Mouse (Mus musculus): ENCODE data around the gene Chpf.
A peak's percentile ranks its signal among the peaks of the same experiment; 100 is the strongest.

Chpf gene

GRCm38 (mm10) chr1:75499441-75499840, 20.3 kb upstream of the Chpf start:
- DNase-seq (ENCODE audit: low read depth, low spot score): no peak

- no peak for DNase-seq (ENCODE audit: low read depth, low spot score)
These were observed 19.8 kb upstream of the Chpf start for GRCm38 (mm10) chr1:75498897-75499296.

GRCm38 (mm10) chr1:75494878-75495548, 15.9 kb upstream of the Chpf start:
- no peak for DNase-seq (ENCODE audit: low read depth, low spot score)

GRCm38 (mm10) chr1:75492579-75493170, 13.6 kb upstream of the Chpf start:
- no peak for DNase-seq (ENCODE audit: low read depth, low spot score)

- no peak for DNase-seq (ENCODE audit: low read depth, low spot score)
These were observed 11.9 kb upstream of the Chpf start for GRCm38 (mm10) chr1:75490785-75491551.

GRCm38 (mm10) chr1:75487405-75488161, 8.5 kb upstream of the Chpf start:
- no peak for DNase-seq (ENCODE audit: low read depth, low spot score)

GRCm38 (mm10) chr1:75487040-75487404, 7.9 kb upstream of the Chpf start:
- DNase-seq (ENCODE audit: low read depth, low spot score): no peak

- DNase-seq (ENCODE audit: low read depth, low spot score): no peak
These were observed 7.5 kb upstream of the Chpf start for GRCm38 (mm10) chr1:75486561-75486960.

- DNase-seq (ENCODE audit: low read depth, low spot score): no peak
These were observed 1.6 kb upstream of the Chpf start for GRCm38 (mm10) chr1:75480735-75481134.

- DNase-seq (ENCODE audit: low read depth, low spot score): no peak
These were observed 929 bp upstream of the Chpf start for GRCm38 (mm10) chr1:75480036-75480435.

GRCm38 (mm10) chr1:75479635-75479989, 505 bp upstream of the Chpf start:
- no peak for DNase-seq (ENCODE audit: low read depth, low spot score)

- no peak for DNase-seq (ENCODE audit: low read depth, low spot score)
These were observed 610 bp downstream of the Chpf start for GRCm38 (mm10) chr1:75478497-75478896.

GRCm38 (mm10) chr1:75477966-75478290, 1.2 kb downstream of the Chpf start:
- DNase-seq (ENCODE audit: low read depth, low spot score): no peak

GRCm38 (mm10) chr1:75477264-75477965, 1.7 kb downstream of the Chpf start:
- peak; percentile 63 for DNase-seq (ENCODE audit: low read depth, low spot score)

- DNase-seq (ENCODE audit: low read depth, low spot score): no peak
These were observed 2.7 kb downstream of the Chpf start for GRCm38 (mm10) chr1:75476441-75476840.

- DNase-seq (ENCODE audit: low read depth, low spot score): no peak
These were observed 9.8 kb downstream of the Chpf start for GRCm38 (mm10) chr1:75469287-75469825.

- peak; percentile 75 for DNase-seq (ENCODE audit: low read depth, low spot score)
These were observed 11.7 kb downstream of the Chpf start for GRCm38 (mm10) chr1:75467215-75467927.

- peak; percentile 63 for DNase-seq (ENCODE audit: low read depth, low spot score)
These were observed 15.4 kb downstream of the Chpf start for GRCm38 (mm10) chr1:75463652-75464204.

GRCm38 (mm10) chr1:75462636-75463035, 16.5 kb downstream of the Chpf start:
- DNase-seq (ENCODE audit: low read depth, low spot score): no peak

- no peak for DNase-seq (ENCODE audit: low read depth, low spot score)
These were observed 18.8 kb downstream of the Chpf start for GRCm38 (mm10) chr1:75460297-75460696.
